Mouse (Mus musculus) CD4-positive, CD25-positive, alpha-beta regulatory T cell, adult 9 weeks (primary cell): Measurements from ENCODE around the gene Fam71b. TPM values are rescaled to one million over a fixed set of nuclear protein-coding genes. Genes with fewer than 3 reads are reported as not detected.

Experiments
- polyA plus RNA-seq: library from polyadenylated mRNA; unstranded; fragments of 100-300 nt; shearing (Covaris generic); gene quantifications from one replicate; pipeline ENCODE4 v1.2.1, GENCODE M21; 2017

The Fam71b gene
- polyA plus RNA-seq = 0.25 TPM

DNA sequence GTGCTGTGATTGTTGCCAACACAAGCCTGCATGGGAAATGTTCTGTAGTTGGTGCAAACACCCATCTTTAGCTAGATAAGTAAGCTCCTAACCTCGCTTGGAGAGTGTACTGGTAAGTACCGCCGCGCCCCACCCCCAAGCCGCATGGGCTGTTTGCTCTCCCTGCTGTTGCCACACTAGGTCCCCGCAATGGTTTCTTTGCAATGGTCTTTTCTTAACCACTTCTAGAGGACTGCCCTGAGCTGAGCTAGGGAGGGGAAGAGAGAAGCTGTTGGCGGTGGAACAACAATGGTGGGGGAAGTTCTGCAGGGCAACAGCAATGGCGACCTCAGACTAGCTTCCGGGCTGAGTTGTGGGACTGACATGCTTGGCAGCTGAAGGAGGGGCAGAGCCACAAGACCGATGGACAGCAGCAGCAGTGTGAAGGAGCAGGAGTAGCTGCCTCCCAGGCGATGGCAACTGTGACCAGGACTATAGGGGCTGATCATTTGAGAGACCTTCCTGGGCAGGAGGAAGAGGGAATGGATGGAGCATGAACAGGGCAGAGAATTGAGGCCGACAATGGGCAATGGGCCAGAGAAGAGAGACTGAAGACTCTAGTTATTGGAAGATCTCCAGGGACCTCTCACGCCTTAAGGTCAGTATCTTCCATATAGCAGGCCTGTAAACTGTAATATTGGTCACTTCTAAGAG is at the start of gene Fam71b:
TSS of gene Fam71b (plus strand) at position 393 of the 693 bp plus-strand sequence.

DNA sequence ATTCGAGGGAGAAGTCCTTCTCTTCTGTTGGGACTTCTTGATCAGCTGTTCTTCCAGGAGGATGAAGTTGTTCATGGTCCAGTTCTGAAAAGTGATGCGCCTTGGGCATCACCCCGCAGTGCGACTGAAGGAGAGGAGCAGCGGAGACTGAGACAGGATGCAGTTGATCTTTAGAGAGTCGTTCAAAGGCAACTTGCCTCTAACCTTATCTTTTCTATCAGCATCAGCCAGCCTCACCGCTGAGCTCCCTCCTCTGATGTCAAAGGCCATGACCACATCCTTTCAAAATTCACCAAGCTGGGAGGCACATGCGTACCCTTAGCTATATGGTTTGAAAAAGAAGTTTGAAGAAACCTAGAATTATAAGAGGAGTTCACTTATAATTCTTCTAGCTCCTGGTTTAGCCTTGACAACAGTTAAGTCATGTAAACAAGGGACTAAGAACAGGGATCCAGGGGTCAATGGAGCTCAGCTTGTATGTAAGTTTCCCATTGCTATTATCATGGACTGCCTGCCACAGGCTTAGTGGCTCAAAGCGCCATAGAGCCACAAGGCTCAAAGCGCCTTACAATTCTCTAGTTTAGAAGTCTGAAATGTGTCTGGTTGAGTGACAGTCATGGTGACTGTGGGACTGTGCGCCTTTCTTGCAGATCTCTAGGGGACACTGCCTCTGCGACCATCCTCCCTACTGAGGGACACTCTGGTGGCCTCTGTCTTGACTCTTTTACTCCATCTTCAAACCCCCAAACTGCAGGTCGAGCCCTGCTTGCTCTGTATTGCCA is 6.8 kb upstream of the Fam71b start, which contains the start of gene Itk:
TSS of gene Itk (minus strand) at position 180 of the 782 bp plus-strand sequence.

DNA sequence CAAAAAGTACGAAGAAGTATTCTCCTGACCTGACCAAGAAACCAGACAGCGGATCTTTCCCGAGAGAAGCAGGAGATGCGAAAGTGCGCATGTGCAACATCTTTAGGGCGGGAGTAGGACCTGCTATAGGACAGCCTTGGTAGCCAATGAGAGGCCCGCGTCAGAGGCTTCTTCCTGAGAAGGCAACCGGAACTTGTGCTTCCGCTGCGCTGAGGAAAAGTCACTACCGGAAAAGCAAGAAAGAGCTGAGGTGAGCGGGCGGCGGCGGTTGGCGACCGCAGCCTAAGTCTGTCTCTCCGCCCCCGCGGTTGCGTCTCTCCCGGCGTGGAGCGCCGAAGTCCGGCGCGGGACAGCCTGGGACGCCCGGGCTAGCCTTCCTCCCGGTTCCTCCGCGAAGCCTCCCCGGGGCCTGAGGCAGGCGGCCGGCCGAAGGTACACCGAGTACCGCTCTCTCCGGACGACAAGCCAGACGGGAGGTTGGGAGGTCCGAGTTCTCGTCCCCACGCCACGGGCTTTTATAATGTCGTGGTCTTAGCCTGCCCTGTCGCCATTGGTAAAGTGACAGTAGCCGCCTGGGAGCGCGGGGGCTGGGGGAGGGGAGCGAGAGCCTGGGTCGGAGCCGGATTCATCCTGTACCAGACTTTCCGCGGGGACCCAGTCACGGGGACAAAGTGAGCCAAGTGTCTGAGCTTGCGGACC is 40.5 kb downstream of the Fam71b start, which contains the start of gene Med7:
TSS of gene Med7 (plus strand) at position 166 of the 699 bp plus-strand sequence.

DNA sequence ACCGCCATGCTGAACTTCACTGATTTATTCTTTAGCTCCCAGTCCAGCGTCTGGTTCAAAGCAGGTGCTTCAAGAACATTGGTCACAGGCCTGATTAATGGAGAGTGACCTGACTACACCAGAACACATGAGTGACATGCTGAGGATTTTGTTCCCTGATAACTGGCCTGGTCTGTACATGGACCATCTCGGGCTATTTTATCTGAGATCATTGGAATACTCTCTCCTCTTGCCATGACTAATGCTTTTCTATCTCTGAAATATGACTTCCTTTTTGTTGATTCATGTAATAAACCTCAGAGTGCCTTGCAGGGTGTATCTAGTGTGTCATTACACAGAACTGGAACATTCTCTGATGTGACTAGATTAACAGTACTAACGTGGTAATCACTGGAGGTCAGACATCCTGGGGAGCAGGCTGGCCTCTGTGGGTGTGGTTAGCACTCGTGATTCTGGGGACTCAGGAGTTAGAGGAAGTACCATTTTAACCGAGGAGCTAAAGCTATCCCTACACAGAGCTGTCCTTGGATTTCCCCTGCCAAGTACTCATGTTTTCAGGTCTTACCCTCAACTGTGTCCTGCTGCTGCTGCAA is 58.2 kb downstream of the Fam71b start, which contains the start of gene Havcr2:
TSS of gene Havcr2 (plus strand) at position 483 of the 593 bp plus-strand sequence.

Other genes starting within 250 kb of the Fam71b start
- 0.24 TPM for gene Nipal4, start 230.1 kb upstream of the Fam71b start, polyA plus RNA-seq
- gene Fndc9, start 161.0 kb upstream of the Fam71b start, polyA plus RNA-seq = 0.91 TPM
- gene Cyfip2, start 83.7 kb upstream of the Fam71b start, polyA plus RNA-seq = 169 TPM
- 366 TPM for gene Itk, start 7.0 kb upstream of the Fam71b start, polyA plus RNA-seq
- gene Med7, start 40.4 kb downstream of the Fam71b start, polyA plus RNA-seq = 41.1 TPM
- gene Havcr2, start 58.4 kb downstream of the Fam71b start, polyA plus RNA-seq = 2.5 TPM
- gene Gm12169, start 127.7 kb downstream of the Fam71b start, polyA plus RNA-seq = not detected
- not detected for gene BC053393, start 175.0 kb downstream of the Fam71b start, polyA plus RNA-seq
- not detected for gene Dppa1, start 232.7 kb downstream of the Fam71b start, polyA plus RNA-seq